Mouse (Mus musculus): ENCODE results near the gene Tcp1.

DNA sequence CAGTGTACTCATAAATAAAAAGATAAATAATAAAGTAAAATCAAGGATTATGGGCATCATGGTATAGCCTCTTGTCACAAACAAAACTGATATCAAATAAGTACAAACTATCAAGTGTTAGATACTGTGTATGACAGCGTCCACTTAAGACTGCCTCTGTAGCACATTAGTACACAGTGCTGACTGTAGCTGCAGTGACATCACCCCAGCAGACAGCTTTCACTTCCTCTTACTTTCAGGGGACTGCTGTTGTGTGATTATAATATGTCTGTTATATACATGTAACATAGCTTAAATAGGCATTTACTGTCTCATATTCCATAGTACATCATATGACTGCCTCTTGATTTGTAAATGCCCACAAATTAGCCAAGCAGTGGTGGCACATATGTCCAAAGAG, 5.6 kb downstream of the Tcp1 start:
- no peak for TF ChIP-seq POLR2A (IDR thresholded peaks at IDR 0.05; ENCODE audit: control insufficient read depth in 1 of 2, insufficient read depth in 1 of 2, low read depth in 1 of 2, low read length in 2 of 2, poor library complexity in 1 of 2)
- no peak for TF ChIP-seq ZMIZ1 (IDR thresholded peaks at IDR 0.05; ENCODE audit: low read depth, low read length)
- no peak for TF ChIP-seq CTCF (IDR thresholded peaks at IDR 0.05 in 2 of 3, conservative IDR thresholded peaks at IDR 0.05 in 1 of 3; ENCODE audit: control insufficient read depth in 1 of 3, insufficient read depth in 1 of 3, low read depth in 2 of 3, low read length in 3 of 3, poor library complexity in 1 of 3, severe bottlenecking in 1 of 3)
- TF ChIP-seq MAX (IDR thresholded peaks at IDR 0.05; ENCODE audit: low read length), result no peak
- TF ChIP-seq JUND (IDR thresholded peaks at IDR 0.05; ENCODE audit: low read depth, low read length), result no peak
- TF ChIP-seq MAFK (IDR thresholded peaks at IDR 0.05; ENCODE audit: borderline replicate concordance, low read depth, low read length), result no peak
- no peak for TF ChIP-seq MXI1 (IDR thresholded peaks at IDR 0.05; ENCODE audit: low read depth, low read length)
- no peak for TF ChIP-seq UBTF (IDR thresholded peaks at IDR 0.05; ENCODE audit: borderline replicate concordance, insufficient read depth, low read depth, low read length)
